Mouse (Mus musculus) heart, embryonic 14.5 days (tissue): ENCODE data around the gene Fgf12. TPM values are rescaled to one million over a fixed set of nuclear protein-coding genes. Genes with fewer than 3 reads are reported as not detected.

Experiments
- ATAC-seq: fragments of 200-750 bp; cut with Nextera tagmentation; 2 replicates; pipeline ENCODE4 v1.8.0; 2017; ENCODE audit warnings: low read depth, moderate TSS enrichment; ENCODE audit not compliant: insufficient number of reproducible peaks, insufficient read depth, low FRiP score
- H3K27ac ChIP-seq, 2 experiments: fragments of 200-500 bp in 1 of 2; fragments of 300-500 bp in 1 of 2; sonication (generic) in 1 of 2; replicated peaks in 1 of 2; 2 replicates each; pipeline ENCODE4 v1.5.1; 2012 to 2014; ENCODE audit warnings: low read depth in 2 of 2, low read length in 2 of 2, control low read depth in 1 of 2, mild to moderate bottlenecking in 1 of 2, mixed read lengths in 1 of 2; ENCODE audit not compliant: control insufficient read depth in 1 of 2, insufficient read depth in 1 of 2
- H3K27me3 ChIP-seq: fragments of 300-500 bp; sonication (generic); 2 replicates; pipeline ENCODE4 v1.6.1; 2014; ENCODE audit warnings: mild to moderate bottlenecking, low read length, control low read depth; ENCODE audit not compliant: control insufficient read depth, insufficient read depth
- H3K36me3 ChIP-seq: fragments of 300-500 bp; sonication (generic); 2 replicates; pipeline ENCODE4 v1.6.1; 2014; ENCODE audit warnings: mild to moderate bottlenecking, control low read depth, low read length, mixed read lengths; ENCODE audit not compliant: control insufficient read depth, insufficient read depth
- H3K4me1 ChIP-seq, 2 experiments: fragments of 200-500 bp in 1 of 2; fragments of 300-500 bp in 1 of 2; sonication (generic) in 1 of 2; 2 replicates each; pipeline ENCODE4 v1.6.1; 2012 to 2014; ENCODE audit warnings: low read length in 2 of 2, control low read depth in 1 of 2, mixed read lengths in 1 of 2; ENCODE audit not compliant: control insufficient read depth in 2 of 2, insufficient read depth in 2 of 2
- H3K4me2 ChIP-seq: fragments of 300-500 bp; sonication (generic); 2 replicates; pipeline ENCODE4 v1.6.1; 2014; ENCODE audit warnings: mild to moderate bottlenecking, low read length
- H3K4me3 ChIP-seq, 2 experiments: fragments of 200-500 bp in 1 of 2; fragments of 300-500 bp in 1 of 2; sonication (generic) in 1 of 2; 2 replicates each; pipeline ENCODE4 v1.5.1; 2012 to 2014; ENCODE audit warnings: low read length in 2 of 2, mild to moderate bottlenecking in 2 of 2, control low read depth in 1 of 2, low read depth in 1 of 2, moderate library complexity in 1 of 2; ENCODE audit not compliant: control insufficient read depth in 1 of 2, insufficient read depth in 1 of 2
- H3K9ac ChIP-seq: fragments of 300-500 bp; sonication (generic); 2 replicates; pipeline ENCODE4 v1.6.1; 2014; ENCODE audit warnings: mild to moderate bottlenecking, low read length
- H3K9me3 ChIP-seq: fragments of 300-500 bp; sonication (generic); 2 replicates; pipeline ENCODE4 v1.6.1; 2016; ENCODE audit warnings: low read length, control low read depth; ENCODE audit not compliant: control insufficient read depth
- WGBS: fragments of 180-500 bp; shearing (Covaris S2); extraction: QIAGEN DNeasy Blood & Tissue Kit; methylation state at CpG from one replicate; pipeline ENCODE4 v1.1.7; 2014; 5-methylcytosine and 5-hydroxymethylcytosine counted together
- polyA plus RNA-seq: library from polyadenylated mRNA; unstranded; fragments of >200 nt; fragmentation: Nextera tagmentation; extraction: Ambion mirVana; gene quantifications from 2 replicates; pipeline ENCODE4 v1.2.1, GENCODE M21; 2014

Gene Fgf12
- polyA plus RNA-seq, 1 experiment from 2014 or later: 35.0 TPM

- Histone ChIP-seq H3K36me3 (no peaks in the 10 kb centered on the region), H3K4me2 (no peak overlapping the region), H3K9ac (no peak overlapping the region), H3K9me3 (no peaks in the 10 kb centered on the region), H3K27ac (no peak overlapping the region), H3K4me3 (no peak overlapping the region), H3K27me3 (no peaks in the 10 kb centered on the region), H3K4me1 (no peaks in the 10 kb centered on the region)
- 54% methylated on average over 4 of the region's 4 CpGs for WGBS
- ATAC-seq: no peak
These were observed 350.2 kb downstream of the Fgf12 start for GRCm38 (mm10) chr16:28402701-28403100.

- H3K9ac ChIP-seq: no peak overlapping the region
- no peak for ATAC-seq
- no peaks in the 10 kb centered on the region for H3K36me3 ChIP-seq
- H3K9me3 ChIP-seq: no peaks in the 10 kb centered on the region
- no peaks in the 10 kb centered on the region for H3K4me1 ChIP-seq
- WGBS: 83% methylated on average over 5 of the region's 5 CpGs
- H3K27ac ChIP-seq: no peak overlapping the region
- H3K27me3 ChIP-seq: no peaks in the 10 kb centered on the region
- no peak overlapping the region for H3K4me2 ChIP-seq
- H3K4me3 ChIP-seq: no peak overlapping the region
These were observed 361.6 kb downstream of the Fgf12 start for GRCm38 (mm10) chr16:28391283-28391682.

GRCm38 (mm10) chr16:28389114-28389513, 363.8 kb downstream of the Fgf12 start:
- H3K4me1 ChIP-seq: no peaks in the 10 kb centered on the region
- H3K9me3 ChIP-seq: no peaks in the 10 kb centered on the region
- H3K27me3 ChIP-seq: no peaks in the 10 kb centered on the region
- no peak overlapping the region for H3K27ac ChIP-seq
- H3K36me3 ChIP-seq: no peaks in the 10 kb centered on the region
- ATAC-seq: no peak
- 63% methylated on average over 4 of the region's 4 CpGs for WGBS
- no peak overlapping the region for H3K4me3 ChIP-seq
- H3K4me2 ChIP-seq: no peak overlapping the region
- H3K9ac ChIP-seq: no peak overlapping the region

GRCm38 (mm10) chr16:28374790-28375189, 378.1 kb downstream of the Fgf12 start:
- H3K4me3 ChIP-seq: no peak overlapping the region
- WGBS: 66% methylated on average over 2 of the region's 2 CpGs

GRCm38 (mm10) chr16:28373311-28373710, 379.6 kb downstream of the Fgf12 start:
- H3K4me2 ChIP-seq: no peak overlapping the region
- H3K4me1 ChIP-seq: no peaks in the 10 kb centered on the region
- H3K36me3 ChIP-seq: no peaks in the 10 kb centered on the region
- no peaks in the 10 kb centered on the region for H3K9me3 ChIP-seq
- H3K27ac ChIP-seq: no peak overlapping the region
- no peak overlapping the region for H3K9ac ChIP-seq
- H3K27me3 ChIP-seq: no peaks in the 10 kb centered on the region
- no peak for ATAC-seq
- H3K4me3 ChIP-seq: no peak overlapping the region

More at GRCm38 (mm10) chr16:28374790-28375189, 378.1 kb downstream of the Fgf12 start:
- Histone ChIP-seq H3K27me3 (no peaks in the 10 kb centered on the region), H3K9ac (no peak overlapping the region), H3K9me3 (no peaks in the 10 kb centered on the region), H3K4me2 (no peak overlapping the region), H3K27ac (no peak overlapping the region), H3K4me1 (no peaks in the 10 kb centered on the region), H3K36me3 (no peaks in the 10 kb centered on the region)
- no peak for ATAC-seq

GRCm38 (mm10) chr16:28350624-28351023, 402.2 kb downstream of the Fgf12 start:
- 49% methylated on average over 2 of the region's 2 CpGs for WGBS
- no peak overlapping the region for H3K9ac ChIP-seq
- ATAC-seq: no peak
- no peak overlapping the region for H3K27ac ChIP-seq
- H3K36me3 ChIP-seq: no peaks in the 10 kb centered on the region
- H3K27me3 ChIP-seq: no peaks in the 10 kb centered on the region
- H3K4me2 ChIP-seq: no peak overlapping the region
- no peaks in the 10 kb centered on the region for H3K9me3 ChIP-seq
- no peak overlapping the region for H3K4me3 ChIP-seq
- no peaks in the 10 kb centered on the region for H3K4me1 ChIP-seq

- Histone ChIP-seq H3K36me3 (no peaks in the 10 kb centered on the region), H3K27ac (no peak overlapping the region), H3K9ac (no peak overlapping the region), H3K4me2 (no peak overlapping the region), H3K4me1 (no peaks in the 10 kb centered on the region), H3K4me3 (no peak overlapping the region), H3K9me3 (no peaks in the 10 kb centered on the region), H3K27me3 (no peaks in the 10 kb centered on the region)
- ATAC-seq: no peak
- 68% methylated on average over 6 of the region's 6 CpGs for WGBS
These were observed 407.5 kb downstream of the Fgf12 start for GRCm38 (mm10) chr16:28345323-28345722.

- H3K4me3 ChIP-seq: no peak overlapping the region
- no peak overlapping the region for H3K27ac ChIP-seq
- H3K27me3 ChIP-seq: no peaks in the 10 kb centered on the region
- WGBS: 89% methylated on average over 1 of the region's 1 CpGs
- H3K36me3 ChIP-seq: no peaks in the 10 kb centered on the region
- ATAC-seq: no peak
- H3K4me1 ChIP-seq: no peaks in the 10 kb centered on the region
- H3K9me3 ChIP-seq: no peaks in the 10 kb centered on the region
- no peak overlapping the region for H3K4me2 ChIP-seq
- H3K9ac ChIP-seq: no peak overlapping the region
These were observed 414.9 kb downstream of the Fgf12 start for GRCm38 (mm10) chr16:28337930-28338329.
